Mouse (Mus musculus): Measurements from ENCODE around the gene Uprt.

The Uprt gene

DNA sequence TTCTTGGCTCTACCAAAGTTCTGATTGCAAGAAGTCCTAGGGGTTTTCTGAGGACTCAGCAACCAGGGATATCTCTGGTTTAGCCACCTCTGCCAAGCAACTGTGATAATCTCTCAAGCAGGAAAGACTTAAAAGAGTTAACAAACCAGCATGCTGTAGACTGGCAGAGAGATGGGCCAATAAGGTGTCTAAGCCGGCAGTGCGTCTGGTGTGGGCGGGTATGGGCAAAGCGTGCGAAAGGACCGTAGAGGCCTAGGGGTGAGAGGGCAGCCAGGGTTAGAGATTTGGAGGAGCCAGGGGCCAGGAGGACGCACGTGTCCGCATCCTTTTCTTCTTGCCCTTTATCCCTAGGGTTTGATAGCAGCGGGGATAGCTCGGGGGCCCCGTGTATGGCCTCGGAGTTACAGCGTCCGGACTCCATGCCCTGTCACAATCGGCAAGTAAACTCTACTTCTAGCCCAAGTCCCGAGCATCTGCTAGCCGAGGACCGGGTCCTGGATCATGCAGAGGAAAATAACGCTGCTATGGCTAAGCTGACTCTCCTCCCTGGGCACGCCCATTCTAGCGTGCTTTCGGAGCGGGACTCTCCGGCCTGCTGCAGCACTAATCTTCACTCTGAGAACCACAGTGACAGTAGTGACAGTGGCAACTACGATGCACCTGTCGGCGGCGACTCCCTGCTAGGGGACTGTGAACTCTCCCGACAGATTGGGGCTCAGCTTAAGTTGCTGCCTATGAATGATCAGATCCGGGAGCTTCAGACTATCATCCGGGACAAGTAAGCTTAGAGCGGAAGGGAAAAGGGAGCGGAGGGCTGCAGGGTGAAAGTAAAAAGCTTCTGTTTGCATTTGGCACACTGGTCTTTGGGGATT, at the start of gene Uprt:
TSS of gene Uprt (plus strand) at position 247 of the 872 bp plus-strand sequence.
- peak; percentile 83 for DNase-seq (ENCODE audit: low read depth, low spot score)

DNA sequence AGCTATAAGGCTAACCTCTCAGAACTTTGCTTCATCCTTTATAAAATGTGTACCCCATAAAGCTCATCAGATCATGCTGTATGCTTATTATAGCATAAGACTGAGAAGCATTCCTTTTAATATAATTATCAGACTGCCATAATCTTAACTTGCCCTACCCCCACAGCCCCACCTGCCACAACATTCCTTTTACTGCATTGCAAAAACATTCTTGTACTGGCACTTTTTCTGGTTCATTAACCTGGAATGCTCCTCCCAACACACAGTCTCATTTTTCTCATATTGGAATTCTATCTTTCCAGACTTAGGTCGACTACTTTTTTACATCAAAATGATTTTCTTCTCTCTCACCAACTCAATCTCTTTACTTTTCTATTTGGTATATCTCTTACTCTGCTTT, 49.2 kb upstream of the Uprt start:
- DNase-seq (ENCODE audit: low read depth, low spot score) = no peak

GRCm38 (mm10) chrX:104452433-104452832, 30.2 kb upstream of the Uprt start:
- DNase-seq (ENCODE audit: low read depth, low spot score) = no peak

DNA sequence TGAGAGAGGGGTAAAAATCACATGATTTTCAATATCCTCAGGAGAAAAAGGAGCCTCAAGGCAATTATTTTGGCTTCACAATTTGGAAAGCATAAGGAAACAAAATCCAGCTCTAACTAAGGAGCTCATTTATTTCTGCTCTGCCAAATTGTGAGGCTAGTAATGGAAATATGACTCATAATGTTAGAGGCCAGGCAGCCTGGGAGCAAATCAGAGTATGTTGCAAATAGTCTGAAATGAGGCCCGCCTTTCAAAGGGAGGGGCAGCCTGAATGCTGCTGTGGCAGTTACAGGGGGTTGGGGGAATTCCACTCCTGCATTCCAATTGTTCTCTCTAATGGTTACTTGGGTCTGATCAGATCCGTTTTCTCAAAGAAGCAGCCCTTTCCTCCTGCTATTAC, 20.9 kb upstream of the Uprt start:
- DNase-seq (ENCODE audit: low read depth, low spot score) = peak; percentile 34

GRCm38 (mm10) chrX:104464376-104464775, 18.2 kb upstream of the Uprt start:
- no peak for DNase-seq (ENCODE audit: low read depth, low spot score)

DNA sequence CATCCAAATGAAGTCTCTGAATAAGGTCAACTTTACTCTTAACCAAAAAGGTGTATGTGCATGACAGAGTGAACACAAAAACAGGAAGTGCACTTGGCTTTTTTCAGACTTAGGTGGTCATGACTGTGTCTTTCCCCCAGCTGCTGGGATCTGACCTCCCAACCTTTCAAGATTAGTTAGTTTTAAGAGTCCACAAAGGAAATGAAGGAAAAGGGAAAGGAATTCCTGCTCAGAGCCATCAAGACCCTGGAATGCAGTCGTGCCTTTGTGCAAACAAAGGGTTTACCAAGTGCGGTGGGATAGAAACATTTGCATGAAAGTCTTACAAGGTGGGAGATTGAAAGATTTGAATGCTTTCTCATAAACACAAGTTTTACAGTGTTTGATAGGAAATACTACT, 4.6 kb upstream of the Uprt start:
- no peak for DNase-seq (ENCODE audit: low read depth, low spot score)

- DNase-seq (ENCODE audit: low read depth, low spot score) = no peak
Measured at GRCm38 (mm10) chrX:104483444-104483808, 808 bp downstream of the Uprt start.

DNA sequence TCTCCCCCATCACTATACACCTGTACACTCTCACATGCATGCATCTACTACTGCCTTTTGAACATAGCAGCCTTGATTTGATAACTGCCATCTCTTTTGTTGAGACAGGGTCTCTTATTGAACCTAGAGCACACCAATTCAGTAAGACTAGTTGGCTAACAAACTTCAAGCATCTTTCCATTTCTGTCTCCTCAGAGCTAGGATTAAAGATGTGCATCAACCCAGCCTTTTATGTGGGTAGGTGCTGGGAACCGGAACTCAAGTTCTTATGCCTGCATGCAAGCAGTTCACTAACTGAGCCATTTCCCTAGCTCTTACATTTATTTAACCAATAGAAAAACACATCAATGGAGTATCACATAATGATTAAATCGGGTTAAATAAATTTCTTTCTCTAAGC, 3.0 kb downstream of the Uprt start:
- no peak for DNase-seq (ENCODE audit: low read depth, low spot score)

GRCm38 (mm10) chrX:104488036-104488435, 5.4 kb downstream of the Uprt start:
- peak; percentile 3 for DNase-seq (ENCODE audit: low read depth, low spot score)

- DNase-seq (ENCODE audit: low read depth, low spot score) = no peak
Measured at GRCm38 (mm10) chrX:104488870-104489467, 6.4 kb downstream of the Uprt start.

- no peak for DNase-seq (ENCODE audit: low read depth, low spot score)
Measured at GRCm38 (mm10) chrX:104489626-104490355, 7.2 kb downstream of the Uprt start.

- no peak for DNase-seq (ENCODE audit: low read depth, low spot score)
Measured at GRCm38 (mm10) chrX:104501765-104502164, 19.1 kb downstream of the Uprt start.

- DNase-seq (ENCODE audit: low read depth, low spot score) = no peak
Measured at GRCm38 (mm10) chrX:104542635-104543034, 60.0 kb downstream of the Uprt start.

GRCm38 (mm10) chrX:104543919-104544595, 61.4 kb downstream of the Uprt start:
- no peak for DNase-seq (ENCODE audit: low read depth, low spot score)

- no peak for DNase-seq (ENCODE audit: low read depth, low spot score)
Measured at GRCm38 (mm10) chrX:104545283-104545682, 62.7 kb downstream of the Uprt start.
